Mouse (Mus musculus) gastrocnemius, adult 18-20 months (tissue): ENCODE data around the gene Arap1. TPM values are rescaled to one million over a fixed set of nuclear protein-coding genes. Genes with fewer than 3 reads are reported as not detected.
A peak's percentile ranks its signal among the peaks of the same experiment; 100 is the strongest.

ENCODE experiments used
- DNase-seq: peaks from one replicate; pipeline ENCODE4 v3.0.0; 2021; ENCODE audit warnings: low spot score
- total RNA-seq, 2 experiments: library from RNA; stranded (reverse); gene quantifications; 2 replicates each; pipeline ENCODE4 v1.2.3; 2021

The Arap1 gene
- total RNA-seq, 2 experiments from 2014 or later: 18.6 to 21.4 TPM

DNA sequence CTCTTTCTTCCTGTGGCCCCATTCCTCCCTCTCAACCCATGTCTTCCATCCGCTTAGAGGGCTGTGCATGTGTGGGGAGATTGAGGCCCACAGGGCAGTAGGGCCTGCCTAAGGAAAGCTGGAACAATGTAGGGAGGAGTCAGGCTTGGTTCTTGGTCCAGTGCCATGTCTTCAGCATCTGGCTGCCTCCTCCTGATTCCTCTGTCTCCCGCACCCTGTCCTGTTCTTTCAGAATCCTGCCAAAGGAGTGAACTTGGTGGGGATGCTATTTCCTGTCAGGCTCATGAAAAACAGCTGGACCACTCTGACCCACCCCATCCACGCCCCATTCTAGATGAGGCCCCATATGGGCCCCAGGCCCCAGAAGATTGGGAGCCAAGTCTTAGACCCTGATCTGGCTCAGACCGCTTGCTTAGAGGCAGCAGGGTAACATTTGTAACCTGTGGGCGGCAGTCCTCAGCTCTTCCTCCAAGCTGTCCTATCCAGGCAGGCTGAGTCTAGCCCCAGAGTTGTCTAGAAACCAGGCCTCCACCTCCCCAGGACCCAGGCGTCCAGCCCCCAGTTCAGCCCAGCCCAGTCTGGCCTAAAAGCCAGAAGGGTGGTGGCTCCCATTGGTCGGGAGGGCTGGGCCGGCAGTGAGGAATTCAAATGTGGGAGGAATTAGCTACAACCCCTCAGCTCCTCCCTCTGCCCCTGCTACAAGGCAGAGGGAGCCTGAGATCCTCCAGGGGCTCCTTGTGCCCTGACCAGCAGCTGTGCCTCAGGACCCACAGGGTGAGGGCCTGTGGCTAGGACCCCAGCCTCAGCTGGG lies 46.0 kb downstream of the Arap1 start:
- peak; percentile 78 for DNase-seq

DNA sequence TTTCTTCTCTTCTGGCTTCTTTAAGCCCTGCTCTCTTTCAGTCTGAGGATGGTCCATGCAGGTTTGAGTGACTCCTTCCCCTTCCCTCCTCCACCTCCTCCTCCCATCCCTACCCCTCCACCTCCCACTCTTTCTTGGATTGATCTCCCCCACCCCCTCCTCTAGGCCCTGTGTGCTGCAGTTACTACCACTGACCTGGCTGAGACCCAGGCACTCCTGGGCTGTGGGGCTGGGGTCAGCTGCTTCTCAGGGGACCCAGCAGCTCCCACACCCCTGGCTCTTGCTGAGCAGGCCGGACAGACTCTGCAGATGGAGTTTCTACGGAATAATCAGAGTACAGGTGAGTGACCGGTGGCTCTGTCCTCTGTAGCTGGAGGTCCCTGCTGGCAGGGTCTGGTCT lies 46.7 kb downstream of the Arap1 start:
- DNase-seq: no peak

DNA sequence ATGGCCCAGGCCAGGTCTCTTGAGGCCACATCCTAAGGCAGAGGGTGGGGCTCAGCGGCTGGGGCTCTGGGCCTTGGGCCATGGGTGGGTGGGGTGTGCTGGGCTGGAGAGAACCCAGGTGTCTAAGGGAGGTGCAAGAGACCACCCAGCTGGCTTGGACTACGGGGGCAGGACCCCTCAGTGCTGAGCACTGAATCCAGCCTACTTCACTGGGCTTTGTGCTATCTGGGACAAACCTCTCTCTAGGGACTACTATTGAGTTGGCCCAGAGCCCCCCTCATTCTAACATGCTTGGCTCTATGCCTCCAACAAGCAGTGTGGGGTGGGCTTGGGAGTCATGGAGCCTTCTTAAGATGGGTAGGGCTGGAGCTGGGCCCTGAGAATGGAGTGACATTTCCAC lies 47.6 kb downstream of the Arap1 start:
- DNase-seq: no peak

DNA sequence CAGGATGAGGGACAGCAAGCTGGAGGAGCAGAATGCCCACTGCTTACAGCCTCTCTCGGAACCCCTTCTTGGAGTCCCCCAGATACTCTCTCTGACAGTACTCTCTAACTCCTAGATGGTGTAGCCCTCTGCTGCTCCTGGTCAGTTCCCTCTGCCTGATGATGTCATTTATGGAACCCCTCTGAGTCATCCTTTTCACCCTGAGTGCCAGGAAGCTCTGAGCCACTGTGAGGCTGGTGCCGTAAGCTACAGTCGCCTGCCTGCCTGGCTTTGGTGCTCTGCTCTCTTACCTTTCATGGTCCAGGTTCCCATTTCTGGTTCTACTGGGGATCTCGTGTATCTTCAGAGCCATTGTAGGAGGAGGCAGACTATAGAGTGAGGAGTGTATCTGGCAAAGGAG lies 49.3 kb downstream of the Arap1 start:
- DNase-seq: no peak

DNA sequence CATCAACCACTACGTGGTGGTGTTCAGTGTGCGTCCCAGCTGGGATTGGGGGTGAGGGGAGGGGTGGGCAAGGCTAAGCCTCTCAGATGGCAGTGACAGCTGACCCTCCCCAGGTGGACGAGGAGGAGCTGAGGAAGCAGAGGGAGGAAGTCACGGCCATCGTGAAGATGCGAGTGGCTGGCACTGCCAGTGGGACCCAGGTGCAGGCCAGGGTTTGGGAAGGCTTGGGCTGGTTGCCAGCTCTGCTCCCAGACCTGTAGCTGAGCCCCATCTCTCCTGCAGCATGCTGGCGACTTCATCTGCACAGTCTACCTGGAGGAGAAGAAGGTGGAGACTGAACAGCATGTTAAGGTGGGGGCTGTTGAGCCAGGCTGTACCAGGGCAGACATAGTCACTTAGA lies 53.6 kb downstream of the Arap1 start:
- no peak for DNase-seq

DNA sequence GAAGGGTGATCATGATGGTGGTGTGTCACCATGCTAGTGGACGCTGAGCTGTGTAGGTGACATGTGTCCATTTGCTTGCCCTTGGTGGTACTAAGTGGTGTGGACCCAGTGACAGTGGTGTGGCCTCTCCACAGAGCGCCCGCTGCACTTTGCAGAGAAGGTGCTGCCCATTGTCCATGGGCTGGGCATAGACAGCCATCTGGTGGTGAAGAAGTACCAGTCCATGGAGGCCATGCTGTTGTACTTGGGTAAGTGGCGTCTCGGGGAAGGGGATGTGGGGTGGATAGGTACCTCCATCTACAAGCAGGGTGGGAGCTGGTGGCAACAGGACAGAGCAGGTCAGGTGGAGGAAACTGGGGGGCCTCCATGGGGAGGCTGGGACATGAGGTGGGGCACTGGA lies 56.0 kb downstream of the Arap1 start:
- no peak for DNase-seq

DNA sequence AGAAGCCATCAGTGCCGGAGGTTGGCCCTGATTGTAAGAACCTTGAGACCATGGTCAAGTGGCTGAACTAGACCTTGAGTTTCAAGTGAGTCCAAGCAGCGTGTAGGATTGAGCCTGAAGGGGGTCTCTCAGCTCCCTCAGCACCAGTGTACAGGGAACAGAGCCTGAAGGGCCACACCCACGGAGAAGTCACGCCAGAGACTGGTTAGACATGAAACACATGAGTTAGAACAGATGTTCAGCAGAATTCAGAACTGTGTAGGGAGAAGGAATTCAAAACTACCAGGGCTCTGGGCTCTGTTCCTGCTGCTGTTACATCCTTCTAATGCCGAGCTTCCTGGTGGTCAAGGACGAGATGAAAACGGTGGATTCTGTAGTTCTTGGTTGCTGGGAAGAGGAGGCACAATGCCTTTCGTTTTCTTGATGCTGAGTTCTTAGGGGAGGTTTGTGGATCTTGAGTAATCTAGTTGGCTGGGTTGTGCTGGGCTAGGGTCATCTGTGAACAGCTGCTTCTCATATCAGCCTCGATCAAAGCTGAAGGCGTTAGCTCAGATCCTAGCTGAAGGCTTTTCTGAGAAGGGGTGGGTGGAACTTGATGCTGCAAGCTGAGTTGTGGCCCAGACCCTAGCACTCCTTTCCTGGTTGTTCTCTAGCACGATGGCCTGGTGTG lies 62.5 kb downstream of the Arap1 start, which contains the start of gene Gm45837:
Gene Gm45837 (plus strand): TSS at position 620 of the 670 bp plus-strand sequence.
- no peak for DNase-seq

DNA sequence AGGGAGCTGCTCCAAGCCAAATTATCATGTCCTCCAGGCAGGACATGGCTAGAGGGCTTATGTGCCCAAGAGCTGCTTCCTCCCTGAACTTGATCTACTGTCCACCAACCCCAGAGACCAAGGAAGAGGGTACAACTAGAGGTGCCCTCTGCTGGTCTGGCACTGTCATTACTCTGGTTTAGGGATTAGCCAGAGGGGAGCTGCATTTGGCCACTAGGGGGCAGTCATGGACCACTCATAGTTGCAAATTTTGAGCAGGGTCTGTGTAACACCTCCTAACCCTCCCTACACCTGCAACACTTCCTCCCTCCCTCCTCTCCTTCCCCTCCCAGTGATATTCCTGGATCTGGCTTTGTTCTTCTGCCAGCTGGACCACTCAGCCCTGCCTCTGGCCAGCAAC lies 64.9 kb downstream of the Arap1 start:
- peak; percentile 89 for DNase-seq

DNA sequence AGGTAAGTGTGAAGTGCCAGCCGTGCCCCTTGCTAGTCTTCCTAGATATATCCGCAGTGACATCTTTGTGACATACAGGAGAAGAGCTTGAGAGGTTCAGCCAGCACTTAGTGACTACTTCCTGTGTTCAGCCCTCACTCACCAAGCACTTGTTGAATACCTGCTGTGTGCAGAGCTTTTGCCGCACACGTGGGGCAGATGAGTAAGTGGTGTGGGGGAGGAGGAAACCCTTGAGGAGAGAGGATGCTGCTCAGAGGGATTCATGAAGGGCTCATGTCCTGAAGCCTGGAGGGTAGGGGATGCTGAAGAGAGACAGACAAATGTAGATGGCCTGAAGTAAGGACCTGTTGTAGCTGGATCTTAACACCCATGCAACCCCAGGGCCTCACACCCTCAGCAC lies 66.3 kb downstream of the Arap1 start:
- no peak for DNase-seq

DNA sequence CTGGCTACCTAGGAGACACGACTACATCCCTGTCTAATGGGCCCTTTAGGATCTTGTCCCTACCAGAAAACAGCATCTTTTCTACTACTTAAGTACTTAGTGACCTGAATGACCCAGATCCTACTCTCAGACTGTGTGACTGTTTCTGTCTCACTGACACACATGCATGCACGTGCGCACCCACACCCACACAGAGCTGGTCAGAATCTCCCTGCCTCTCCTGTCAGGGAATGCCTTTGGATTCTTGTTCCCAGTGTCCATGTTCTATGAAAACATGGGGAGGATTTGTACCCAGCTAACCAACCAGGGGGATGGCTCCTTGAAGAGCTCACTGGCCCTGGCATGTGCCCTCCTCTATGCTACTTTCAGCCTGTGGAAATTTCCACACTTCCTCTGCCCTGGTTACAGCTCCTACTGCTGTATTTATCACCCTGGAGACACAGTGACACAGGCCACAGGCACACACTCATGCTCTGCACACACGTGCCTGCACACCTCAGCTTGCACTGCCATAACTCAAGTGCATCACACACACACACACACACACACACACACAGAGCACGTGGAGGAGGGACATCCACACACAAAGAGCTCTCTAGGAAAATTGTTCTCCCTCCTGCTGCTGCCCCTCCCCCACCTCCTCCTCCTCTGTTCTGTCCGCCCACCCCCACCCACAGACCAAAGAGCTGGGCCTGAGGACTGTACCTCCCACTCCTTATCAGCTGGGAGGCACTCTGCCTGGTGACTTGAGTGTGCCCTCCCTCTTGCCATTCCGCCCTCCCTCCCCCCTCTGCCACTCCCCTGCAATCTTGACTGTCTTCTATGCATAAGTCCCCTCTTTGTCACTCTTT lies 67.0 kb downstream of the Arap1 start:
- DNase-seq: no peak

DNA sequence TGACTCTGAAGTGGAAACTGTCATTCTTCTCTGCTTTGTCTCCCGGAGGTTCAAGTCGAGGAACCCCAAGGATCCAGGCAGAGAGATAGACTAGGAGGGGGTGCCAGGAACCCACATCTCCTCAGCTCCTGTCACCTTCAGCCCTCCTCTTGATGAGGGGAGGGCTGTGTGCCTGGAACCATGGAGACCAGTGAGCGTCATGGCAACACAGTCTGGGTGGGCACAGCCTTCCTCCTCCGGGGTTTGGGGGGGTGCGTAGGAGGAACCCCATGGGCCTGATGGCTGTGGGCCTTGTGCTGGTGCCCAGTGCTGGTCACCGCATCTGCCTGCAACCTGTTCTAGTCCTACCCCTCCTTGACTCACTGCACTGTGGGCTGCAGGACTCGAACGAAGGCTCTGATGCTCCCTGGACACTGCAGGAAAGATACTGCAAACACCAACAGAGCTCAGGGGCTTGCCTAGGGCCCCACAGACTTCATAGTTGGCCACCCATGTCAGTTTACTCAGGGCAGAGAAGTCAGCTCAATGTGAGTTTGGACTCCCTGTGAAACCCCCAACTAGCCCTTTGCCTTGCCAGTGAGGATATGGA lies 67.7 kb downstream of the Arap1 start:
- DNase-seq: no peak

DNA sequence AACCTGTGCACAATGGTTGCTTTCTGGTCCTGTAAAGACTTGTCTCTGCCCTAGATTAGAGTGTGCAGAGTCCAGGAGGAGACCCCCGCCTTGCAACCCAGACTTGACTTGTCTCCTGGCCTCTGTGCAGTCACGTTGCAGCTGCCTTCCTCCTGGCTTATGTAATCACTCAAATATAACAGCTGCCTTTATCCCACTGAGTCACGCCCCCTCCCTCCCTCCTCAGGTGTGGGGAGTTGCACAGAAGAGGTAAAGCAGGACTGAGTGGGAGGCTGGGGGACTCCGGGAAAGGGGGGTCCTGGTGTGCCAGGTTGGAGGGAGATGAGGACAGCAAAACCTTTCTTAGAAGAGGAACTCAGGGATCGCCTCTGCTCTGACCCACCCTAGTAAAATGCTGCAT lies 68.5 kb downstream of the Arap1 start:
- no peak for DNase-seq

DNA sequence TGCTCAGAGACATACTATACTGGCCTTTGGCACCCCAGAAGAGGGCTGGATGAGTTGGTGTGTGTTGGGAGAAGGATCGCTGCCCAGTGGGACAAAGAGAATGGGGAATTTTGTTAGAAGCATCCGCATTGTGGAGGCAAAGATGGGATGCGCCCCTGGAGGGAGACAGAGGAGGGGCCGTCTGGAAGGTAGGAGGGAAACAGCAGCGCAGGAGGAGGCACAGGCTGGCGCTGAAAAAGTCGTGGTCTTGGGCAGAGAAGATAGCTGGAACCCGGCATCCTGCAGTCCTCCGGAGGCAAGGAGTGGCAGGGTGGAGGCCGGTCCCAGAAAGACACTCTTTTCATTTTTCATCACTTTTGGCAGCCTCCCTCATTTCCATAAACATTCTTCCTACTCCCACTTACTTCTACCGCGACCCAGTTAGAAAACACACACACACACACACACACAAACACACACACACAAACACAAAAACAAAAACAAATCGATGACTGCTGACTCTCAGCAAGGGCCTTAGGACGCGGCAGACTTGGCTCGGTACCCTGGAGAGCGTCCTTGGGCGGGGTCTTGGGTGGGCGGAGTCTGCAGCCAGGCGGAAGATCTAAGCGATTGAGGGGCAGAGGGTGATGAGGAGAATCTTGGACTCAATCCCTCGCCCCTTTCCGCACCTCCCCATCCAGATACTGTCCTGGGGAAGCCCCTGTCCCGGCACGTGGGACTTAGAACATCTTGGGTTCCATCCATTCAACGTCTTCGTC lies 71.3 kb downstream of the Arap1 start:
- no peak for DNase-seq

DNA sequence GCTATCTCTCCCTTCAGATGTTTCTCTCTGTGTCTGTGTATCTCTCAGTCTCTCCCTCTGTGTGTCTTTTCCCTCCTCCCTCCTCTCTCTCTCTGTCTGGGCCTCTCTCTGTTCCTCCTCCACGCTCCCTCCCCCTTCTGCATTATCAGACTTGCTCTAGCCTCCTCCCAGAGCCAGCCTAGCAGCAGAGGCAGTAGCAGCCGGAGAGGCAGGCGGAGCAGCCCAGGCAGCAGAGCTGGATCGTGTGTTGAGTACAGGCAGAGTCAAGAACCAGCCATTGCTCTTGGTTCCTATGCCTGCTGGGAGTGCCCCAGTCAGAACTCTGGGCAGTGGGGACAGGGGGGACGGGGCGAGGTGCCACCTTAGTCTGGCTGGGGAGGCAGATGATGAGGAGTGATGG lies 73.7 kb downstream of the Arap1 start, which contains the start of gene Pde2a:
Gene Pde2a (plus strand): TSS at position 163 of the 400 bp plus-strand sequence.
- no peak for DNase-seq

DNA sequence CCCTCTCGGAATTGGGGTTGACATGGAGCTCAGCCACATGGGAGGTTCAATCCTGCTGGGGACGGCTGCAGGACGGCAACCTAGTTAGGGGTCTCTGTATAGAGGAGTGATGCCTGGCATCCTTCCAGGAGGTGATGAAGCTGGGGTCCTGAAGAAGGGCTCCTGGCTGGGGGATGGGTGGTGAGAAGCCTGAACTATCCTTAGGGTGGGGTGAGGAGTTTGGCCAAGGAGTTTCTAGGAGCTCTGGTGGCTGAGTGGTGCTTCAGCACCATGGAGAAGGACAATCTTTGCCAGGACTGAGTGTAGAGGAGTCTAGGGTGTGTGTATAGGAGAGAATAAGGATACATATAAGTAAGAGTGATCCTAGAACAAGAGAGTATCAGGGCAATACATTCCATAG lies 74.2 kb downstream of the Arap1 start:
- no peak for DNase-seq

DNA sequence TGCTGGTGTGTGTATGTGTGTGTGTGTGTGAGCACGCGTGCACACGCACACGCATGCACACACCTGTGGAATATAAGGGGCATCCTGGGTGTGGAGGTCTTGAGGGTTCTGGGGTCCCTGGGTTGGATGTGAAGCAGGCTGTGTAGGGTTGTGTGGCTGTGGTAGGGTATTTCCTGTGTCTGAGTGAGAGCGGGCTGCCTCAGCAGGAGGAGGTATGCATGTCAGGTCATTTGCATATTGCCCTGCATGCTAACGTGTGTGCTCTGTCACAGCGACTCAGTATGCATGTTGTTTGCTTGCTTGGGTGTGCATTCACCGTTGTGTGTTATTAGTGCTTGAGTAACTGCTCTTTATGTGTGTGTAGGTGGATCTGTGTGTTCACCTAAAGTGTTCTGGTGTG lies 74.8 kb downstream of the Arap1 start:
- DNase-seq: no peak

DNA sequence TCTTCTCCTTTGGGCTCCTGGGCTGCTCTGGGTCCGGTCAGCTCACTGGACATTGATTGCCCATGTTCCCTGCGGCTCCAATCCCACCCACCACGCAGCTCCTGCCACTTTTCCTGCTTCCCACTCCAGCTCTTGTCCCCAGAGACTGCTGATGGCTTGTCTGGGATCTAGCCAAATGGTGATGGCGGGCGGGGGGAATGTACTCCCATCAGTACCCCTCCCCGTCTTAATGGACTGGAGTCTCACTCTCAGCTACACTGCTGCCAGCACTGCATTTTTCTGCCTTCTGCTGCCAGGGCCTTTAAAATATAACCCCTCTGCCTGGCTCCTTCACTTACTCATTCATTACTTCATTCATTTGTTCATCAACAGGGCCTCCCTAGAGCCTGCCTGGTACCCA lies 76.1 kb downstream of the Arap1 start:
- no peak for DNase-seq

DNA sequence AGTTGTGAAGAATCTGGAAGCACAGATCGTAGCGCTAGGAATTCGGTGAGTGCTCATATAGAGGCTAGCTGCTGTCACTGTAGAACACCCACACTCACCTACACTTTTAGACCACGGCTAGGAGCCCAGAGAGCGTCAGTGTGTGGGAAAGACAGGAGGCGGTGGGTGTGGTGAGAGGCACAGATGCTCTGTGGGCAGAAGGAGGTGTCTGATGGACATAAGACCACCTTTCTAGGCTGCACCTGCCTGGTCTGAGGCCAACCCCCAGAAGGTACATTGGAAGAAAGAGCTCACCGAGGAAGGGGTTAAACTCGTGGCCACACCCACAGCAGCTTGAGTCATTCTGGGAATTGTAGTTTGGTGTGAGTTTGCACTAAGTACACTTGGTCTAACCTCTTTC lies 78.8 kb downstream of the Arap1 start:
- no peak for DNase-seq

DNA sequence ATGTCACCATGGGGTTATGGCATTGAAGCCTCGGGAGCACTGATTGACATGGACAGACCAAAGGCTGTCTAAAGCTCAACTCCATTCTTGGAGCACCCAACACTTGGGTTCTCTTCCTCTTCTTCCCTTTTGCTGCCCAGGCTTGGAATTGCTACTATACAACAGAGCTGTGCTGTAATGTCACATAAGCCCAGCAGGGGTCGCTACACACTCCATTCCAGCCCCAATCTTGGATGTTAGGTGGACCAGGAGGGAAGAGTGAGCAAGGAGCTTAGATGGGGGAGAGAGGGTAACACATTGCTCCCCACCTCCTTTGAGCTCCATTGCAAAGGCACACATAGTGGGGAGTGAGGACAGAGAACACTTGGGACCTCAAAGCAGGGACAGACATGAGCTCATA lies 79.9 kb downstream of the Arap1 start:
- peak; percentile 35 for DNase-seq

DNA sequence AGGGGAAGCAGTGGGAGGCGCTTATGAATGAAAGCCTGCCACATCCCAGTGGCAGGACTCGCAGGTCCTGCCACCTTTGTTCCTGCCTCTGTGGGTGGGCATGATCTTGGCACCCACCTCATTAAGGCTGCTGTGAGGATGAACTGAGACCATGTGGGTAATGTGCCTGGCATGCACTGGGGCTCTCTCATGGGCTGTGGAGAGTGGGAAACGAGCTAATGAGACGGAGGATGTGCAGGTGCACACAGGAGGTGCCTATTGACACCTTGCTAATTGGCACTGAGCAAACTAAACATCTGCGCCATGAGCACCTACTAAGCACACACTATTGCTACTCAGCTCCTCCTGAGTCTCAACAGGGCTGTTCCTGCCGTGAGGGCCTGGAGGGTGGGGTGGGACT lies 87.2 kb downstream of the Arap1 start:
- no peak for DNase-seq

DNA sequence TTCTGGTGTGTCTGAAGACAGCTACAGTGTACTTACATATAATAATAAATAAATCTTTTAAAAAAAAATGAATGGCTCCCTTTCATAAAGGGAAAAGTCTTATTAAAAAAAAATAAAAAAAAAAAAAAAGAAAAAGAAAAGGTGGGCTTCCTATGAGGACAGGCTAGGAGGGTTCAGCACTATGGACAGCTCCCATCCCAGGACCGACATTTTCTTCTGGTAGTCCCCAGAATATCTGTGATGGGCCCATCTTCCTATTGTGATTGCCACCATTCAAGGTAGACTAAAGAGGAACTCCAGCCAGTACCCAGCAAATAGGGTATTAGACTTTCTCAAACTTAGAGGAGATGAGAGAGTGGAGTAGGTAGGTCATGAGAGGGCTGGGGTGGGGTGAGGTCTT lies 90.0 kb downstream of the Arap1 start:
- DNase-seq: no peak
